Mouse (Mus musculus): ENCODE results near the gene Podnl1. TPM values are rescaled to one million over a fixed set of nuclear protein-coding genes. Genes with fewer than 3 reads are reported as not detected.

Gene Podnl1
- total RNA-seq, 2 experiments from 2014 or later: not detected

GRCm38 (mm10) chr8:84103601-84104000, 22.2 kb upstream of the Podnl1 start:
- Histone ChIP-seq H3K27ac (peak overlapping the region; percentile 94; the same call in 1 of the 2 replicates), H3K4me3 (peak overlapping the region; percentile 82)
- TF ChIP-seq CTCF (IDR thresholded peaks at IDR 0.05): no peak
- intact Hi-C loops (cut with DNase I): loop anchor here (5.0 kb wide), 1 partner anchor 36 kb away; the partner anchor contains the start of genes Gm10643 and Rfx1
- no peak for DNase-seq

- peak; percentile 37 for TF ChIP-seq CTCF (IDR thresholded peaks at IDR 0.05)
- peak overlapping the region; percentile 94 for H3K27ac ChIP-seq
- intact Hi-C loops (cut with DNase I): loop anchor here (5.0 kb wide), 1 partner anchor 37 kb away; the partner anchor contains the start of genes Gm10643 and Rfx1
- H3K4me3 ChIP-seq: peak overlapping the region; percentile 82
- DNase-seq: no peak
Observed at GRCm38 (mm10) chr8:84104221-84104620, 21.6 kb upstream of the Podnl1 start.

GRCm38 (mm10) chr8:84104697-84105609, 20.8 kb upstream of the Podnl1 start, which contains the start of gene Dcaf15:
TSS of gene Dcaf15 (minus strand) at chr8:84104768.
- intact Hi-C loops (cut with DNase I): loop anchor here (5.0 kb wide), 1 partner anchor 38 kb away; the partner anchor contains the start of genes Gm10643 and Rfx1
- peak within 1 kb of the TSS; percentile 94 for H3K27ac ChIP-seq

DNA sequence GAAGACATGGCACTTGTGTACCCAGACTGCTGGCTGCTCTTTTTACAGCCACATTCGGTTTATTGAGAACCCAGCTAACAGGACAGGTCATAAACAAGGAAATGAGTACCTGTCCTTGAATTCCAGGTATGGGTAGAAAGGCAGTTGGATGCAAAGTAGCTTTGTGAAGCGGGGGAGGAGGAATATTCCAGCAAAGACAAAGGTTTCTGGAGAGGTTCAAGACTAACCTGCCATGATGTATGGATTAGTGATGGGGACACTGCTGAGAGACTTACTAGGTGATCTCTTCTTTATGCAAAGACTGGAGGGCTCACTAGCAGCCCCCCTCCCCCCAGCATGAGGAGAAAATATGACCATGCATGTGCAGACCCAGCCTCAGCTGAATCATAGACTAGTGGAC, 20.1 kb upstream of the Podnl1 start:
- TF ChIP-seq CTCF (IDR thresholded peaks at IDR 0.05): no peak
- Histone ChIP-seq H3K27ac (no peak overlapping the region), H3K4me3 (no peak overlapping the region)
- intact Hi-C loops (cut with DNase I): no loop called here
- DNase-seq: no peak

More at GRCm38 (mm10) chr8:84104697-84105609, 20.8 kb upstream of the Podnl1 start, which contains the start of gene Dcaf15:
- TF ChIP-seq CTCF (IDR thresholded peaks at IDR 0.05): no peak
- peak within 1 kb of the TSS; percentile 82 for H3K4me3 ChIP-seq
- peak; percentile 98 for DNase-seq

GRCm38 (mm10) chr8:84106216-84107040, 19.4 kb upstream of the Podnl1 start:
- no peak for DNase-seq
- no peak for TF ChIP-seq CTCF (IDR thresholded peaks at IDR 0.05)
- Histone ChIP-seq H3K4me3 (no peak overlapping the region), H3K27ac (no peak overlapping the region)
- intact Hi-C loops (cut with DNase I): no loop called here

DNA sequence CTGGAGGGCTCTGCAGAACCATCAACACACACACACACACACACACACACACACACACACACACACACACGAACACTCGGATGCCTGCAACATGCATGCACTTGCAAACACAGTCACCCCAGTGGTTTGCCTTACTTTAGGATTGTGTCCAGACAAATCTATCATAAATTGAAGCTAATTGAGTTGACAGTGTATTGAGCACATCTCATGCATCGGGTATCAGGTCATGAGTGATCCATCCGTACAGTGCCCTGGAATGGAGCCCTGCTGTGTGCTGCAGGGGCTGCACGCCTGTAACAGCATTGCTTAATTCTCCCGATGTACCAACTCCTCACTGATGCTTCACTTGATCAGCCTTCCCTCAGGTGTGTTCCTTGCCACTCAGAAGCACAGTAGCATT, 10.1 kb upstream of the Podnl1 start:
- DNase-seq: no peak
- no peak for TF ChIP-seq CTCF (IDR thresholded peaks at IDR 0.05)
- no peak overlapping the region for H3K4me3 ChIP-seq
- H3K27ac ChIP-seq: no peak overlapping the region
- intact Hi-C loops (cut with DNase I): no loop called here

DNA sequence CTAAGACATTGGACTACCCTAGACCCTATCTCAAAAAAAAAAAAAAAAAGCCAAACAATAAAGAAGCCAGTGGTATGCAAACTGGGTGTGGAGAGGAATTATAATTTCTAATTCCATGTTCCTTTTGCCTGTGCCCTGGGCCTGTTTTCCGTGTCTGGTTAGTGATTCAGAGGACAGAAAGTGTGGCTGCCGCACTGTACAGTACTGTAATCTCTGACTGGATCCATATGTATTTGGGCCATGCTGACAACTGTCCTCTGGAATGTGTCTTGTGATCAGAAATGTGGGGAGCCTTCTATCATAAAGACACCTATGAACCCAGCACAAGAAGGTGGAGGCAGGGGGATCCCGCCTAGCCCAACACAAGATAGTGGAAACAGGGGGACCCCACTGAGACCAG, 3.6 kb upstream of the Podnl1 start:
- intact Hi-C loops (cut with DNase I): no loop called here
- H3K4me3 ChIP-seq: no peak overlapping the region
- no peak for TF ChIP-seq CTCF (IDR thresholded peaks at IDR 0.05)
- no peak for DNase-seq
- no peak overlapping the region for H3K27ac ChIP-seq

DNA sequence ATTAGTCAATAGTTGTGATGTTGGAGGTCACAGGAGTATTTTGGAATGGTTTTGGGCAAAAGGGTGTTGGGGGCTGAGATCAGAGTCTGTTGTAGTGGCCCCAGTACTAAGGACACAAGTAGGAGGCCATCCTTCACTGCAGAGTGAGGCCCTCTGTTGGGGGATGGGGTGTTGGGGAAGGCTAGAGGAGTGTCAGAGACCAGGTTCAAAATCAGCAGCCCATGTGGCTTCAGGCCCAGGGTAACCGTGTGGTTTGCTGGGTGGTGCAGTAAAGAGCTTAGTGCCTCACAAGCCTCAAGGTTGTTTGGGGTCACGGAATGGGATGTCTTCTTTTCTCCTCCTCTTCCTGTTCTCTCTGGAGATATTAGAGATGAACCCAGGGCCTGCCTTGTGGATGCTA, 953 bp downstream of the Podnl1 start:
- H3K4me3 ChIP-seq: no peak overlapping the region
- H3K27ac ChIP-seq: no peak overlapping the region

DNA sequence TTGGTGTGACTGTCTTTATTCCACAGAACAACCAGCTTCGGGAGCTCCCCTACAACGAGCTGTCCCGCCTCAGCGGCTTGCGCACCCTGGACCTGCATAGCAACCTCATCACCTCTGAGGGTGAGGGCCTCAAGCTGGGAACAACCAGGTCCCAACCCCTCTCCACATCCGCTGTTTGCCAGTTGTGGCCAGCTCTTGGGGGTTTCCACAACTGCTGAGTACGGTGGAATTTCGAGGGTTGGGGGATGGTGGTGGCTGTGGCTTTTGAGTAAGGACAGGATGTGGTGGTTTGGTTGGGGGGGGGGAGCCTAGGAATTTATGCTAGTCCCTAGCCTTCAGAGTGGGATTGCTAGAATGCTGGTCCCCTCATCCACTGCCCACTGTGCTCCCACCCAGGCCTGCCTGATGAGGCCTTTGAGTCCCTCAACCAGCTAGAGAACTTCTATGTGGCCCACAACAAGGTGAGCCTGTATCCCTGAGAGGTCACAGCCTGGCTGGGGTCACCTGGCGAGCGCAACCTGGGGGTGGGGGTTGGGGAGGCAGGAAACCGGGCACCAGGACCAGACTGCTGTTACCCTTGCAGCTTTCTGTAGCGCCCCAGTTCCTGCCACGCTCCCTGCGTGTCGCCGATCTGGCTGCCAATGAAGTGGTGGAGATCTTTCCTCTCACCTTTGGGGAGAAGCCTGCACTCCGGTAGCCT, 1.6 kb downstream of the Podnl1 start:
- H3K27ac ChIP-seq: no peak overlapping the region
- no peak for DNase-seq
- TF ChIP-seq CTCF (IDR thresholded peaks at IDR 0.05): no peak
- intact Hi-C loops (cut with DNase I): no loop called here
- no peak overlapping the region for H3K4me3 ChIP-seq

More for the DNA sequence above, 953 bp downstream of the Podnl1 start:
- TF ChIP-seq CTCF (IDR thresholded peaks at IDR 0.05): no peak
- no peak for DNase-seq
- intact Hi-C loops (cut with DNase I): no loop called here

DNA sequence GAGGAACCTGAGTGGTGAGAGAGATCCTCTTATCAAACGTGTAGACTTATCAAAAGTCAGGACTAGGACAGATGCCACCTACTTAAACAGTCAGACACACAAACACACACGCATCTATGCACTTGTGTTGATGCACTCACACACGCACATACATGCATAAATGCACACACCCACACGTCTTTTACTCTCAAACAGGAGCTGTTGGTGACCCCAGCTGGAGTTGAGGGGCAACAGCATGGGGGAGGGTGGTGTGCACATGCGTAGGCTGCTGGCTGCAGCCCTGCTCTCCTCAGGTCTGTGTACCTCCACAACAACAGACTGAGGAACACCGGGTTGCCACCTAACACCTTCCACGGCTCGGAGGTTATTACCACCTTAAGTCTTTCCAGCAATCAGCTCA, 2.5 kb downstream of the Podnl1 start:
- no peak for DNase-seq
- Histone ChIP-seq H3K27ac (no peak overlapping the region), H3K4me3 (no peak overlapping the region)
- TF ChIP-seq CTCF (IDR thresholded peaks at IDR 0.05): no peak
- intact Hi-C loops (cut with DNase I): no loop called here

GRCm38 (mm10) chr8:84130806-84131205, 5.0 kb downstream of the Podnl1 start:
- intact Hi-C loops (cut with DNase I): no loop called here
- TF ChIP-seq CTCF (IDR thresholded peaks at IDR 0.05): no peak
- H3K4me3 ChIP-seq: peak overlapping the region; percentile 24
- H3K27ac ChIP-seq: no peak overlapping the region; the same call in 1 of the 2 replicates
- DNase-seq: peak; percentile 71

DNA sequence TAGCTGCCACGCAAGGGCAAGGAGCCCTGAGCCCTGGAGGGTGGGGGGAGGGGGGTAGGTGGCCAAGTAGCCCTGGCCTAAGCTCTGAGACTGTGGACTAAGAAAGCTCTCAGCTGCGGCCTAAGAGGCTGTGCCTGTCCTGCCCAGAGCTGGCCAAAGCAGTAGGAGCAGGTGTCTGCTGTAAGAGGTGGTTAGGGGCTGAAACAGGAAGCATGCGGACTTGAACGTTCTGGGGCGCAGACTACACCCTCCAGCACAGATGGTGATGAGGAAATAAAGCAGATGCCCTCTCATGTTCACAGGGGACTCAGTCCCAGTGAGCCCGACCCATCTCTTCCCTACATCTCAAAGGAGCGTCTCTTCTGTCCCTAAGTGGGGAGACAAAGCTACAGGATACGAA, 6.4 kb downstream of the Podnl1 start:
- intact Hi-C loops (cut with DNase I): no loop called here
- no peak overlapping the region for H3K27ac ChIP-seq
- TF ChIP-seq CTCF (IDR thresholded peaks at IDR 0.05): no peak
- H3K4me3 ChIP-seq: no peak overlapping the region
- no peak for DNase-seq

Data from gastrocnemius, adult 2 months (tissue).